Mouse (Mus musculus) heart, postnatal 0 days (tissue): ENCODE measurements around the gene Atp6v1g1.

Source experiments
- CTCF ChIP-seq: IDR thresholded peaks from 2 replicates; pipeline ENCODE4 v1.5.1; 2016; ENCODE audit warnings: antibody characterized with exemption, control low read depth, low read depth
- EP300 ChIP-seq: IDR thresholded peaks from 2 replicates; pipeline ENCODE4 v1.6.1; 2016; ENCODE audit warnings: antibody characterized with exemption, low read depth

DNA sequence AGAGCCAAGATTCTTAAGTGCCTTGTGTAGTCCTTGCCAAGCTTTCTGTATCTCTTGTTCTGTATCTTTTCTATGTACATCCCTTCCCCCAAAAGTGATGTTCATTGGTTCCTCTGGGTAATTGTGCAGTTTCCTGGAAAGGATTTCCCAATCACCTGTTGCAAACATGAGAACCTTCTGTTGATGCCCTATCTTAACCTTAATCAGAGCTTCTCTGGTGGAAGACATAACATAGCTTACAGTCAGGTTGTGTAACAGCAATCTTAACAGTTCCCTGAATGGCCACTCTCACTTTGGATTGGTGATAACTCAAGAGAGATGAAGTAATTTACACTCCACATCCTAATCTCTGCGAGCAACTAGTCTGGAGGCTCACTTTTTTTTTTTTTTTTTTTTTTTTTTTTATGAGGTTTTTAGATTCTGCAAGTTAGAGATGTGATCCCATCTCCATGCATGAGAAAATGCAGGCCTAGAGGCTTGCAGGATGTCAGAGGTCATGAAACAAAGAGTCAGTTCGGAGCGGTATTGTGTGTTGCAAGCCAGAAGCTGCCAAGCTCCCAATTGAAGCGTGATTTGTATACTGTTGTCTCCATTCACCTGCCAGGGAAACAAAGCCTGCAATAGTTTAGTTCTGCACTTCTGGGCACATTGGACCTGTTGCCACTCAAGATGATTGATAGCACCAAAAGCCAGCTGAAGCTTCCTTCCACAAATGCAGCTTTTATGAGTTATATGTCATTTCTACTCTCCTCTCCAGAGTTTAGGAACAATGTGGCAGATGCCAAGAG is 9.4 kb downstream of the Atp6v1g1 start:
- TF ChIP-seq CTCF (no peak), EP300 (no peak)
